8 mouse cellular contexts compared by ENCODE assay signal in genomic region chr15:97345917-97346316, GRCm38 (mm10).
"Had no signal": no experiment of that assay in that cellular context is flagged by ENCODE, and none has a peak within 500 bp of the region (broad histone marks: within the 10 kb centered on the region; RNA-seq: fewer than 3 reads in every experiment).

No protein-coding gene starts in this region.

- H3K4me3 ChIP-seq: kidney, embryonic 15.5 days; limb, embryonic 15.5 days; midbrain, embryonic 13.5 days; myocyte had no signal

- H3K27me3 ChIP-seq: kidney, embryonic 15.5 days; limb, embryonic 15.5 days; midbrain, embryonic 13.5 days had no signal

- H3K9me3 ChIP-seq: kidney, embryonic 15.5 days; limb, embryonic 15.5 days had no signal

- H3K36me3 ChIP-seq: kidney, embryonic 15.5 days; limb, embryonic 15.5 days; midbrain, embryonic 13.5 days had no signal

- H3K9ac ChIP-seq: kidney, embryonic 15.5 days; limb, embryonic 15.5 days; liver, embryonic 14.5 days; midbrain, embryonic 13.5 days had no signal

- H3K4me2 ChIP-seq: kidney, embryonic 15.5 days; limb, embryonic 15.5 days; midbrain, embryonic 13.5 days had no signal

- ATAC-seq: midbrain, embryonic 13.5 days had no signal

- H3K4me1 ChIP-seq: kidney, embryonic 15.5 days; midbrain, embryonic 13.5 days had no signal

- H3K27ac ChIP-seq: kidney, embryonic 15.5 days; limb, embryonic 15.5 days; liver, embryonic 14.5 days; midbrain, embryonic 13.5 days had no signal

- DNase-seq: kidney, postnatal 14 days; lung, adult 18-20 months; thymus, postnatal 36 days had no signal
